Mouse (Mus musculus) frontal cortex, adult 2 months (tissue): ENCODE data around the gene Eme2. TPM values are rescaled to one million over a fixed set of nuclear protein-coding genes. Genes with fewer than 3 reads are reported as not detected.

ENCODE experiments used
- DNase-seq, 2 experiments: peaks; one replicate each; pipeline ENCODE4 v3.0.0; 2022; ENCODE audit warnings: low spot score in 1 of 2; ENCODE audit errors: extremely low spot score in 1 of 2
- polyA plus RNA-seq: library from polyadenylated mRNA; depleted of rRNA; stranded (reverse); fragments of >200 nt; gene quantifications from 2 replicates; pipeline ENCODE4 v1.2.3, GENCODE M21; 2012; rRNA removed

Eme2 gene
- polyA plus RNA-seq, 1 experiment, result 67.9 TPM

DNA sequence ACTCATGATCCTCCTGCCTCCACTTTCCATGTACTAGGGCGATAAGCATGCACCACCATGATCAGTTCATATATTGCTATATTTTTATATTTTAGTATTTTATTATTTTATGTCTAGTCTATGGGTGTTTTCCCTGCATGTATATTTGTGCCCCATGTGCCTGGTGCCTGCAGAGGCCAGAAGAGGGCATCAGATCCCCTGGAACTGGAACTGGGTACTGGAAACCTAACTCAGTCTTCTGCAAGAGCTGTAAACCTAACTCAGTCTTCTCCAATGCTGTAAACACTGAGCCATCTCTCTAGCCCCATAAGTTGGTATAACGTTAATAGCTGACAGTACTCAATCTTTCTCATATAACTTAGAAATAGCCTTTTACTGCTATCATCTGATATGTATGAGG lies 52.3 kb downstream of the Eme2 start:
- no peak for DNase-seq

DNA sequence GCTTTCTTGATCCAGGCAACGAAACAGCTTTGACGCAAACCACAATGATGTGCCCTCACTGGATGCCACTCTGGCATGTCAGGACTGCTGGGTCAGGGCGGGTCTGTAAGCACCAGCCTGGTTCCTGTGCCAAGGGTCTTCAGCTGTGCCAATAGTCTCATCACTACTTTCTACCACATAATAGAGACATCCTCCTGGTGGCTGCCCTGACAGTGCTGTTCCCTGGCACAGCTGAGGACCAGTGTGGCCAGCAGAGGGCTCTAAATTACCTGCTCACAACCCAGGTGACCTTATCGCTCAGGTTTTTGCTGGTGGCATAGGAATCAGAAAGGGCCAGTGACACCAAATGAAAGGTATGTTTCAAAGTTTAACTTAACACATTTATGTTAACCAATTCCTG lies 53.8 kb downstream of the Eme2 start:
- DNase-seq, result no peak

DNA sequence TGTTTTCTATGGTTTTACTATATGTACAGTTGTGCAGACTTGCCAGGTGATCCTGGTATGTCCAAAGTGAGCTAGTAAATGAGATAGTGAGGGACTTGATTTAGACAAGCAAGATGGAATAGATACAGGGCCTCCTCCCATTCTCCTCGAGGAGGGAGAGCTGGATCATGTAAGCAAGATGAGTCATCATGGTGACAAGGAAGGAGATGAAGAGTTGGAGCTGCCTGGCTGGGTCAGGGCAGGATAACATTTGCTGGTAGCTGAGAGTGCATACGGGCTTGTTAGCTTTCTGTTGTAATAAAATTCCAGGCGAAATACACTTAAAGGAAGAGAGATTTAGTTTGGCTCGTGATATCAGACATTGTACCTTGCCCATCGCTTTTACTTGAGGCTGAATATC lies 54.5 kb downstream of the Eme2 start:
- peak in 1 of 2 experiments; percentile 10 for DNase-seq

DNA sequence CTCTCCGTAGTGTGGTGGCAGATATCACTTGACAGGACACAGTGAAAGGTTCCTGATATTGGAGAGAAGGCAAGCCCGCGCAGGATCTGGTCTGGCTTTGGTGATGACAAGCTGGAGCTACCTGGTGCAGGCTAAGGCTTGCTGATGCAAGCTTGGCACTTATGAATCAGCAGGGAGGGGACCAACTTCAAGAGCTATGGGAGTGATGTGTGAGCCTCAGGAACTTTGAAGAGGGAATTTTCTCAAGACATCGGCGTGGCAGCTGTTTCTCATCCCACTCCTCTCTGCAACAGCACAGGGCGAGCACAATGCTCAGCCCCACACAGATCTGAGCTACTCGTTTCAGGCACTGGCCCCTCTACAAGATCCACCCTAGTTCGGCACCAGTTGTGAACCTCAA lies 55.0 kb downstream of the Eme2 start, which contains the start of gene Hagh:
Gene Hagh, plus strand, starts transcription at position 302 of the 400 bp plus-strand sequence.
- DNase-seq, result peak in 1 of 2 experiments; percentile 23

Other genes starting within 250 kb of the Eme2 start
- gene Slc9a3r2, start 244.8 kb downstream of the Eme2 start, polyA plus RNA-seq, result 80.5 and 83.9 TPM in 2 replicates
- gene Npw, start 236.6 kb downstream of the Eme2 start, polyA plus RNA-seq, result 0.65 TPM in 1 of 2 replicates, not detected in the other
- gene Zfp598, start 225.4 kb downstream of the Eme2 start, polyA plus RNA-seq, result 53.8 and 59.4 TPM in 2 replicates
- gene Syngr3, start 205.1 kb downstream of the Eme2 start, polyA plus RNA-seq, result 170 and 183 TPM in 2 replicates
- gene Gfer, start 198.9 kb downstream of the Eme2 start, polyA plus RNA-seq, result 22.6 and 24.1 TPM in 2 replicates
- gene Noxo1, start 198.9 kb downstream of the Eme2 start, polyA plus RNA-seq, result 5.9 and 6.7 TPM in 2 replicates
- gene Tbl3, start 187.4 kb downstream of the Eme2 start, polyA plus RNA-seq, result 56.1 and 56.2 TPM in 2 replicates
- gene Rnf151, start 177.0 kb downstream of the Eme2 start, polyA plus RNA-seq, result 0.11 and 0.38 TPM in 2 replicates
- gene Rps2, start 177.0 kb downstream of the Eme2 start, polyA plus RNA-seq, result 967 and 1,066 TPM in 2 replicates
- gene Ndufb10, start 170.6 kb downstream of the Eme2 start, polyA plus RNA-seq, result 445 and 493 TPM in 2 replicates
- gene Rpl3l, start 167.3 kb downstream of the Eme2 start, polyA plus RNA-seq, result 0.56 and 0.65 TPM in 2 replicates
- 32.7 and 37.7 TPM in 2 replicates for gene Msrb1, start 158.4 kb downstream of the Eme2 start, polyA plus RNA-seq
- gene Hs3st6, start 142.1 kb downstream of the Eme2 start, polyA plus RNA-seq, result 0.66 and 0.78 TPM in 2 replicates
- gene Meiob, start 90.8 kb downstream of the Eme2 start, polyA plus RNA-seq, result not detected in 2 replicates
- gene Hagh, start 54.9 kb downstream of the Eme2 start, polyA plus RNA-seq, result 125 and 142 TPM in 2 replicates
- 23.5 and 26.0 TPM in 2 replicates for gene Fahd1, start 44.7 kb downstream of the Eme2 start, polyA plus RNA-seq
- 0.06 and 0.16 TPM in 2 replicates for gene Igfals, start 29.1 kb downstream of the Eme2 start, polyA plus RNA-seq
- gene Nubp2, start 8.7 kb downstream of the Eme2 start, polyA plus RNA-seq, result 29.0 and 31.4 TPM in 2 replicates
- 69.1 and 78.1 TPM in 2 replicates for gene Spsb3, start 8.4 kb downstream of the Eme2 start, polyA plus RNA-seq
- gene Mrps34, start within 50 bp of the Eme2 start, polyA plus RNA-seq, result 111 and 127 TPM in 2 replicates
- gene Nme3, start 1.4 kb upstream of the Eme2 start, polyA plus RNA-seq, result 76.8 and 81.6 TPM in 2 replicates
- 325 and 357 TPM in 2 replicates for gene Mapk8ip3, start 41.9 kb upstream of the Eme2 start, polyA plus RNA-seq
- gene Jpt2, start 65.6 kb upstream of the Eme2 start, polyA plus RNA-seq, result 4.6 and 6.3 TPM in 2 replicates
- 21.5 and 22.2 TPM in 2 replicates for gene Cramp1l, start 120.7 kb upstream of the Eme2 start, polyA plus RNA-seq
- gene Ift140, start 121.0 kb upstream of the Eme2 start, polyA plus RNA-seq, result 19.0 and 23.6 TPM in 2 replicates
- gene Tmem204, start 188.5 kb upstream of the Eme2 start, polyA plus RNA-seq, result 16.2 and 16.3 TPM in 2 replicates
- 19.0 and 27.2 TPM in 2 replicates for gene Telo2, start 220.9 kb upstream of the Eme2 start, polyA plus RNA-seq
- gene Ptx4, start 225.7 kb upstream of the Eme2 start, polyA plus RNA-seq, result 0.08 and 0.16 TPM in 2 replicates
- 45.6 and 51.4 TPM in 2 replicates for gene Clcn7, start 238.3 kb upstream of the Eme2 start, polyA plus RNA-seq